Mouse (Mus musculus) MEL (cell line): ENCODE measurements at regions not wholly inside any gene's neighbourhood (a gene's known extent, or its start where the extent isn't known, plus 50 kb on each side); places are given as distances from the start of the nearest gene placed in this dataset.

Experiments
- CTCF ChIP-seq, 3 experiments: IDR thresholded peaks in 2 of 3; conservative IDR thresholded peaks in 1 of 3; 2 replicates each; pipeline ENCODE4 v1.5.1; 2011 to 2012; ENCODE audit warnings: low read length in 3 of 3, low read depth in 2 of 3, mild to moderate bottlenecking in 2 of 3, improper control_type of control experiment in 1 of 3, inconsistent platforms in 1 of 3, mixed read lengths in 1 of 3, moderate library complexity in 1 of 3; ENCODE audit not compliant: control insufficient read depth in 1 of 3, insufficient read depth in 1 of 3, poor library complexity in 1 of 3, severe bottlenecking in 1 of 3
- MYB ChIP-seq: IDR thresholded peaks from 2 replicates; pipeline ENCODE4 v1.6.1; 2011; ENCODE audit warnings: mild to moderate bottlenecking, low read depth, low read length, improper control_type of control experiment
- NRF1 ChIP-seq: IDR thresholded peaks from 2 replicates; pipeline ENCODE4 v1.6.1; 2014; ENCODE audit warnings: low read depth, mild to moderate bottlenecking, inconsistent platforms, low read length, improper control_type of control experiment, moderate library complexity; ENCODE audit not compliant: poor library complexity, insufficient read depth, severe bottlenecking
- POLR2A ChIP-seq, 2 experiments: IDR thresholded peaks; 2 replicates each; pipeline ENCODE4 v1.6.1; 2011 to 2012; ENCODE audit warnings: low read length in 2 of 2, mild to moderate bottlenecking in 2 of 2, control low read depth in 1 of 2, improper control_type of control experiment in 1 of 2, low read depth in 1 of 2, moderate library complexity in 1 of 2; ENCODE audit not compliant: control insufficient read depth in 1 of 2, insufficient read depth in 1 of 2, poor library complexity in 1 of 2
- TAL1 ChIP-seq: IDR thresholded peaks from 2 replicates; pipeline ENCODE4 v1.6.1; 2012; ENCODE audit warnings: mild to moderate bottlenecking, inconsistent platforms, low read length, moderate library complexity, mixed read lengths

DNA sequence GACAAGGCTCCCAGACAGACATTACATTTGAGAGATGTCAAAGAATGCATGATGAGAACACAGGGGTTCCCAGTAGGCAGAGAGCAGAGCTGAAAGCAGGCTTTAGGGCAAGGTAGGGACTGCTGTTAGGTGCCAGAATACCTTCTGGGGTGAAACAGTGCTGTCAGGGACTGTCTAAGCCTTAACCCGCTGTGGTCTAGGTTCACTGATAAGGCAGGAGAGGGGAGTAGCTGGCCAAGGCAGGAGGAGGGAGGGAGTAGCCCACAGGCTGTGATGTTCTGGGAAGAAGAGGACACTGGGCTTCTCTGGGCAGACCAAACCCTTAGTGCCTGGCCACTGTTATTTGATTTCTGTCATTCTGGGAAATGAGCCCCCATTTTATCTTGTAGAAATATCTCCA, 114.1 kb downstream of the Cdh26 start:
- no peak for TF ChIP-seq MYB
- no peak for TF ChIP-seq NRF1
- TF ChIP-seq CTCF (IDR thresholded peaks at IDR 0.05 in 2 of 3, conservative IDR thresholded peaks at IDR 0.05 in 1 of 3; ENCODE audit: control insufficient read depth in 1 of 3, insufficient read depth in 1 of 3, low read depth in 2 of 3, low read length in 3 of 3, poor library complexity in 1 of 3, severe bottlenecking in 1 of 3): no peak
- TF ChIP-seq POLR2A (IDR thresholded peaks at IDR 0.05; ENCODE audit: control insufficient read depth in 1 of 2, insufficient read depth in 1 of 2, low read depth in 1 of 2, low read length in 2 of 2, poor library complexity in 1 of 2): no peak
- no peak for TF ChIP-seq TAL1
